Mouse (Mus musculus) forelimb bud, embryonic 11.5 days (tissue): ENCODE measurements around the gene Nebl.

Source experiments
- DNase-seq: peaks from one replicate; pipeline ENCODE4 v3.0.0-alpha.2; 2012; ENCODE audit warnings: low read depth, low spot score

The Nebl gene

DNA sequence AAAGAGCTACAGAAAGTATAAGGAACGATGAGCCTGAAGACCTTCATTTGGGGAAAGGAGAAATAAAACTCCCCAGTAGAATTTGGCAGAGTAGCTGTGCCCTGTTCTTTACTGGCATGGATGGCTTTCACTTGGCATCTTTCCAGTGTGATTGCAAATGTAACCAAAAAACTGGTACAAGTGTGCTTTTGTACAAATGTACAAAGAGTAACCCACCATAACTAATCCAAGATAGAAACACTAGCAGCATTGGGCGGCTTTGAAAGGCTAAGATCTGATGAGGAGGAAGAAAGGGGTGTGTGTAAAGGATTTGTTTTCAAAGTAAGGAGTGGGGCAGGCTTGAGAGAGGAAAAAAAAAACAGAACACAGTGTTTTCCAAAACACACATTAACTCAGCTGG, 21.2 kb downstream of the Nebl start:
- DNase-seq = no peak

DNA sequence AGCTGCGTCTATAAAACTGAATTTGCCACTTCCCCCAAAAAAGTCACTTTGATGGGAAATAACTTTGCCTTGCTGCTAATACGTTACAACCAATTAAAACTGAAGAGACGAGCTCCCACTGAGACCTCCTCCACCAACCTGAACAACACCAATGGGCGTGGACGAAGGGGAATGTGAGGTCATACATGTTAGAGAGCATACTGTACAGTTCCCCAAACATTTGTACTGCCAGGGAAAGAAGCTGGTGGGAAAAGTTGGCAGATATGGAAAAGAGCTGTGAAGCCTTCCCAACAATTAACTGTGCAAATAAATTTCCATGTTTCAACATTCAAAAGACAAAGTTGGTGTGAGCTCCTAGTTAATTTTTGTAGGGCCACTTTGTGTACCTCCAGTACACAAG, 25.3 kb downstream of the Nebl start:
- no peak for DNase-seq

DNA sequence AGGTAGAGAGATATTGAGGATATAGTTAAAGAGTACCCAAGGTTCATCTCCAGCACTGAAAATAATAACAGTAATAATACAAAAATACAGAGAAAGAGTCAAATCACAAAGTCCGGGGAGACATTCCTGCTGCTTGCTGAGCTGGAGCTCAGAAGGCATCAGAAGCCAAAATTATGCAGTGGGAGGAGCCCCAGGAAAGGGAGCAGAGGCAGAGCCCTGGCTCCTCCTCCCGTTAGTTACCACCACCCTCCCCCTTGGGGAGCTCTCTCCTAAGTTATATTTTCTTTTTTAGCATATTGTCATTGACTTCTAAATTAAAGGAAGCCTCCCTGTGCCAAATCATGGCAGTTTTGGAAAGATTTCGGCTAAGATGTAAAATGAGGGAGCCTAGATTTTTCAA, 25.8 kb downstream of the Nebl start:
- no peak for DNase-seq

DNA sequence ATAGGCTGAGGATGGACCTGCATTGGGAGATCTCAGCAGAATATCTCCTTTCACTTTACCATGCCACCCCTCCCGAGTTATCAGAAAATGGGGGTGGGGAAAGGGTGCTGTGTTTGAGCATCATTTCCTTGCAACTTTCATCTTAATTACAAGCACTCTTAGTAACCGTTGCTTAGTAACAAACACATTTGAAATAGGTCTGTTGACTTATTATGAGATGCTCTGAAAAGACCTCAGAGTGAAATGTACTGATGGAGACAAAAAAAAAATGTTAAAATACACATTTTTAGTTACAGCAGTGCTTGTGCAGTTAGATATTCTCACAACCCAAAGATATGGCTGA, 28.1 kb downstream of the Nebl start:
- no peak for DNase-seq

DNA sequence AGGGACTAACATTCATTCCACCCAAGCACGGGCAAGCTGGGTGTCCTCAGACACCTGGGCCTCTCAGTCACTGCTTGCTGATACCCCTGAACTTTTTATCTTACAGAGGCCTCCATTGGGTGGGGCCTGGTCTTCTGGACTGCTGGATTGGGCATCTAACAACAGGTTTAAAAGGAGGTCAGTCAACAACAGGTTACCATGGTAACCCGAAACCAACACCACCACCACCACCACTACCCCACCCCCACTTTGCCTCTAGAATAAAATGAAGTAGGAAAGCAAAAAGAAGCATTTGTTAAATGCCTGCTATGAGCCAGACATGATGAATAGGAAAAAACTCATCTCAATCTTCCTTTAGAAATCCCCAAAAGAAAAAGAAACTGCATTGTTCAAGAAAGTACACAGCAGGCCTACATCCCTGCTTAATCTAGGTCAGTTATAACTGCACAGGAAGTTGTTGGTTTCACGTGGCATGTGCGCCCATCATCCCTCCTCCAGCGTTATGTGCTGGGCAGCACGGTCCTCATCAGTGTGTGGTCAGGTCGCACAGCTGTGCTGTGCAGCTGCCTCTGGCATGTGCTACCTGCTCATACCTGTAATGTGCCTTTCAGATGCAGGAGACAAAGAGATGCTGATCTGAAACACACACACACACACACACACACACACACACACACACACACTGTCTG, 28.6 kb downstream of the Nebl start:
- peak; percentile 42 for DNase-seq

DNA sequence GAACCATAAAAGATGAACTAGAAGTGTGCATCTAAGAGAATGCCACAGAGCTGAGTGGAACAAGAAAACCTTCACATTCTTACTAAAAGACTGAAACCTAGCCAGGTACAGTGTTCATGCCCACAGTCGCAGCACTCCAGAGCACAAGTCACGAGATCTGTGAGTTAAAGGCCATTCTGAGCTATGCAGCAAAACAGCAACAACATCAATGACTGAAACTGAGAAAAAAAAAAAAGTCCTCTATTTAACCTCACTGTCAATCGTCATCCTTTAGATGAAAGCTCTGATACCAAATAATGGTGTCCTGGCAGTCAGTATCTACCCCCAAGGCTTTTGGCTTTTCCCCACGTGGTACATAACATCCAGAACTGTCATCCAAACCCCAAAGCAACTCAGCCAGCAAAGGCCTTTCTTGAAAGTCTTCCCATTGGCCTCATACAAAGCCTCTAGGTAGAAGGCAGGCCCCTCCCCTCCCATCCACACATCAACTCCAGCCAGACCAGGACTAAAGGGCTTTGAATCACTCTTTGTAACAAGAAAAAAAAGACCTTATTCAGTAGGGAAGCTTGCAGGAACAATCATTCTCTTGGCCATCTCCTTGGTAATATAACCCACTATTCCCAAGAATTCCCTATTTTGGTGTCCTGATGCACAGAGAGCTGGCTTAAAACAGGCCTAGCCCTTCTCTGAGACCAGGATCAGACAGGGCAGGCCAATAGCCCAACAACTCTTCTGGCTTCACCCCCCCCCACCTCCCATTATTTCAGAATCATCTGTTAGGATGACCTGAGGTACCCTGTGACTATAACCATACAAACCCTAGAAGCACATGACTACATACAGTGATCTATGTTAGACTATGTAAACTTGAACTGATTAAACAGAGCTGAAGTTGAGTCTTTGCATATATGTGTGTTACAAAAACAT, 32.8 kb downstream of the Nebl start:
- no peak for DNase-seq

DNA sequence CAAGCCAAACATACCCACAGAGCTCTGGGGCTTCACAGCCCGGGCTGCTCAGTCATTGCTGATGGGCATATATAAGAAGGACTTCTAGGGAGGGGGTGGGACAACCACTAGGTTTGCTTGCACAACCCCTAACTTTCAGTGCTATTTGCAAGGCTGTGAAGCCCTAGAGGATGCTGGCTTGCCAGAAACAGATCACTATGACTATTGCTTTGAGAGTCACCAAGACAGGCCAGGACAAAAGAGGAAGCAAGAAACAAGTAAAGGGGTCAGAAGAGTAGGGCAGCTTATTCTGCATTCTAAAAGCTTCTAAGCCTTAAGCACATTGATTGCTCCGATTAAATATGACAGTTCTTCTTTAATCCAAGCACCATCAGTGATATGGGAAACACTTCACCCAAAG, 38.3 kb downstream of the Nebl start:
- DNase-seq = no peak

DNA sequence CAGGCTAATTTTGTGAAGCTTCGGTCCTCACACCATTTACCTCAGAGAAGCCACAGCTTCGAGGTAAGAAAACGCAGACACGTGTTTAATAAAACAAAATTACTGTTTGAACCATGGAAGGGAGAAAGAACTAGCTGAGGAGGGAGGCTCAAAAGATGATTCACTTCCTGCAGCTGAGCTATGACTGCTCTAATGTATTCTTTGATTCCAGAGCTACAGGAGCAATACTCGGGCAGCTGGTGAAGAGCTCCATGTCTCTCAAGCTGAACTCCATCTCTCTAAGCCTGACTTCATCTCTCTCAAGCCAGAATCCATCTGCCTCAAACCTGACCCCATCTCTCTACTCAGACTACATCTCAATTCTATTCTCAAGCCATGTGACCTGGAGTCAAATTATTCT, 41.0 kb downstream of the Nebl start:
- DNase-seq = no peak

DNA sequence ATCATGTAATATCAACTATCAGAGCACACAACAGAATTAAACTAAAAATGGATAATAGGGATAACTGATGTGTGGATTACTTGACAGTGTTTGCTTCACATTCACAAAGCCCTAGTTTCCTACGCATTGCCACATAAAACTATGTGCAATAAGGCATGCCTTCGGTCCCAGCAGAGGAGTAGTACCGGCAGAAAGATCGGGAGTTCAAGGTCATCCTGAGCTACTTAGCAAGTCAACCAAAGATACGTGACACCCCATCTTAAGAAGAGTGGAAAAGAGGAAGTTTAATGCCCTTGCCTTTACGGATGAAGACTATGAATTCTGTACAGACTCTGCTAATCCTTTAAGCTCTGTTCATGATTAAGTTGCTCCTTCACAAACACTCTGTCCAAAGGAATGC, 44.1 kb downstream of the Nebl start:
- DNase-seq = no peak

DNA sequence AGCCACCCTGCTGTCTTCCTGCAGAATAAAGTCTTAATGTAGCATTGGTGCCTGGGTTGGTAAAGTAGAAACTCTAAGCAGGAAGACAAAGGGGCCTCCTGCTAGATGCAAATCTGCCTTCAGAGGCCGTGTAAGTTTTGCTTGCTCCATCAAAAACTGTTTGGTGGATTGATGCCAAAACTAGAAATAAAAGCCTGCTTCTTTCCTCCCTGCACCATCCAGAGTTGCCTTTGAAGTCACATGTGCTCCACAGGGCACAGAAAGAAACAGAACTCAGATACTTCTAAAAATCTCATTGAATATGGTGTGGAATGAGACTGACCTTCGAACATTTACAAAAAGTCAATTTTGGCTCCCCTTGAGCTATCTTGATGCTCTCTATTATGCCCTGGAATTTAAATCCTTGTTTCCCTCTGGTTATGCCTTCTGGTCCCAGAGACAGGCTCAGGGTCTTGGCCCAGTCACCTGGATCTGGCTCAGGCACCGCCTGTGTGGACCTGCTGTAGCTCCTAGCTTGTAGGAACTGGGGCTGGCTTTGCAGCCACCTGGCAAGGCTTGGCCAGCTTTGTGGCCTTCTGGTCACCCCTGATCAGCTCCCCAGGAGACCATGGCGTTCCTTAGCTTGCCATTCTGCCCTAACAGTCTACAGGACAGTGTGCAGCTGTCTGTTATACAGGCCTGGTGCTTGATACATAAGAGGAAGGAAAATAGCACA, 47.8 kb downstream of the Nebl start:
- no peak for DNase-seq

DNA sequence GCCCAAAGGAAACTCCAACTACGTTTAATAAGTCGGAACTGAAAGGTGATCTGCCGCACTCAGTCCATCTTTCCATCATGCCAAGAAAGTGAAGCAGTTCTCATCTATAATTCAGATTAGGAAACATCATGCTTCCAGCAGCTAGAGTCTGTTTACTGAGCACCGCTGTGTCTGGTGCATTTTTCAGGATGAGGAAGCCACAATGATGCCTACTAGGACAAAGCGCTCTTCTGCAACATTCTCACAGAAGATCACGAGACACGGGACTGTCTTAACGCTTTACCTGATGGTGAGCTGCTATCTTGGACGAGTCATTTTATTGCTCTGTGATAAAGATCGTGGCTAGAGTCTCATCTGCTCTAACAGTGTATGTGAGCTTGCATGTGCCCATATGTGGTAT, 59.1 kb downstream of the Nebl start:
- DNase-seq = no peak

DNA sequence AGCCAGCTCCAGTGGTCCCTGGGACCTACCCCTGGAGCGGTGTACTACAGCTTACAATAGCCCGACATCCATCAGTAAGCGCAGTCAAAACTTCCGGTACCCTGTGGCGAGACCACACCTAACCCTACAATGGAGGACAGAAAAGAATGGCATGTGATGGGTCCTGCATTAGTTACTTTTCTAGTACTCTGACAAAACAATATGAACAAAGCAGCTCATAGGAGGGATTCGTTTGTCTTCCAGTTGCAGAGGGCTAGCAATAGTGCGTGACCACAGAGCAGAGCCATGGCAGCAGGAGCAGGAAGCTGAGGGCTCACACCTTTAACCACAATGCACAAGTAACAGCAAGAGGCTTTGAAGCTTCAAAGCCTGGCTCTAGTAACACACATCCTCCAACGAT, 59.7 kb downstream of the Nebl start:
- DNase-seq = no peak

DNA sequence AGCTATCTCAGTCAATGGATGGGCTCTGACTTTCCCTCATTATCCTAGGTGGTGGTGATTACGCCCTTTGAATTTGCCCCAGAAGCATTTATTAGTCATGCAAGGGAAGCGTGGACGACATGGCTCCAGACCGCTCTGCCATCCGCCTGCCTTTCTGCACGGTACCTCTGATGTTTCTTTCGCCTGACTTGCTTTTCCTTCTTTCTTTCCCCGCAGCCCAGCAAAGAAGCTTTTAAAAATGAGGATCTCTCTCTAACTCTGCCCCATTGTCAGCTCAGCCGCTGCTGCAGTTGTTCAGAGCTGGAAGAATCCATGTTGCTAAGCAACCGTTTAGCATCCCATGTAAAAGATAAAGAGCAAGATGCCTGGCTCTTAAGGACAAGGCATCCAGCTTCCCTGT, 61.3 kb downstream of the Nebl start:
- no peak for DNase-seq

DNA sequence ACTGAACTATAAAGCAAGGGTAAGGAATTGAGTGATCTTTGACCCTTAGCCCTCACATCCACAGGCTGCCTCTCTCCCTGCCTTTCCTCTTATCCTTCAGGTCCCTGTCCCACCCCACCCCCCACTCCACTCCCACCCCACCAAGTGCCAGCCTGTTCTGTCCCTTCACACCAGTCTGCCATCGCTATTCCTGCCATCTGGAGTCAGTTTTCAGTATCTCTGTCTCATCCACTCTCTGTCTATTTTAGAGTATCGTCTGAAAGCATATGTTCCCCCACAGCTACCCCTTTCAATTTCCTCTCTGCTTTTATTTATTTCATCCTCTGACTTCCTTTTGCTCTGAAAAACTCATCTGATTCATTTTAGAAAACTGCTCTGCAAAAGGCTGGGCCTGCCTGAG, 62.3 kb downstream of the Nebl start:
- DNase-seq = no peak

DNA sequence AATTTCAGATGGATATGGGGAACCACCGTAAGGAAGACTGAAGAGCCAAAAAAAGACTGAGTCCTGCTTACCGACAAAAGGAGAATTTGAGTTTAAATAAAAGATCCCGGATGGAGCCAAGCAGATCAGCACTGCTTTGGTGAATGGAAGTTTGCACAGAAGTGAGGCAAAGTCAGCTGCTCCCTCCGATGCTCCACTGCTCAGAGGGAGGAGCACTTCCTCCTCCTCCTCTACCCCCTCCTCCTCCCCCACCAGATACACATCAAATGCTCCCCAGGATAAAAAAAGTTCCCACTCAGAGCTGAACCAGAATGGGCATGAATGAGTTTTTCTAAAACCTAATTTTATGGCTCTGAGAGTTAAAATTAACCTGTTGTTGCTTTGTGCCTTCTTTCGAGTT, 73.1 kb downstream of the Nebl start:
- DNase-seq = no peak

DNA sequence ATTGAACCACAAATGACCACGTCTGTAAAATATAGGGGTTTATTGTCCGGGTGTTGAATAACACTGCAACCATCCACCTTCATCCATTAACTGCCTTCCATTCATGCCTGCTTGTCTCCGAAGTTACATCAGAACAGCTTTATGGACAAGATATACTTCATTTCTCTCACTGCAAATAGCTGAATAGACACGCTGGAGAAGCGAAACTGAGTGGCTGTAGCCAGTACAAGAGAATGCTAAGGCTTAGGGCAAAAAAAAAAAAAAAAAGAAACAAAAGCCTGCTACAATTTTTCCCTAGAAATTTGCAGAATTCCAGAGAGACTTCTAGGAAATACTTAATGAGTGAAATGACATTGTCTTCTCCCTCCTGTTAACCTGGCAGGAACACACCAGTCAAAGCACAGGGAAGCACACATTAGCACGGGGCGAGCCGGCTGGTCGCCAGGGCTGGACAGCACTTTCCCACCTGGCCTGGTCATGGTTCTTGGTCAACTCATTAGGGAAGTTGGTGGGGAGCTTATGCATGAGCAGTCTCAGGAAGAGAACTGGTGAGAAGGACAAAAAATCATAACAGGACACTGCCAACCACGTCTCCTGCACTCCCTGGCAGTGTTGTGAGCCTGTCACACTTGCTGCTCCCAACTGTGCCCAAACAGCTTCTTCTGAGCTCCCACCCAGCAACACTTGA, 81.0 kb downstream of the Nebl start:
- no peak for DNase-seq

DNA sequence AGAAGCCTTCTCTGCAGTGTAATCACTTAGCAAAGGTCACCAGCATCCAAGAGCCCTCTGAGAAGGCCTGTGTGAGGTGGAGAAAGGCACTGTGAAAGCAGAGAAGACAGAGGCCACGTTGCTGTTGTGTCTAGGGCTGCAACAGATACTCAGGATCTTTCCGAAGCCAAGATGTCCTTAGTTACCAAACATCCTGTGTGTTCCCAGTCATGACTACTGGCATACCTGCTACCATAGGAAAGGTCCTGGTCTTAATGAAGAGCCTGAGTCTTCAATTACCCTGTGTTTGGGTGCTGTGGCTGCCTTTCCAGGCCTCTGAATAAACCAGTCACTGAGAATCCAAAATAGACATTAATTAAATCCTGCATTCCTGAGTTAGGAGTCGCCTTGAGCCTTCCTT, 81.5 kb downstream of the Nebl start:
- no peak for DNase-seq

DNA sequence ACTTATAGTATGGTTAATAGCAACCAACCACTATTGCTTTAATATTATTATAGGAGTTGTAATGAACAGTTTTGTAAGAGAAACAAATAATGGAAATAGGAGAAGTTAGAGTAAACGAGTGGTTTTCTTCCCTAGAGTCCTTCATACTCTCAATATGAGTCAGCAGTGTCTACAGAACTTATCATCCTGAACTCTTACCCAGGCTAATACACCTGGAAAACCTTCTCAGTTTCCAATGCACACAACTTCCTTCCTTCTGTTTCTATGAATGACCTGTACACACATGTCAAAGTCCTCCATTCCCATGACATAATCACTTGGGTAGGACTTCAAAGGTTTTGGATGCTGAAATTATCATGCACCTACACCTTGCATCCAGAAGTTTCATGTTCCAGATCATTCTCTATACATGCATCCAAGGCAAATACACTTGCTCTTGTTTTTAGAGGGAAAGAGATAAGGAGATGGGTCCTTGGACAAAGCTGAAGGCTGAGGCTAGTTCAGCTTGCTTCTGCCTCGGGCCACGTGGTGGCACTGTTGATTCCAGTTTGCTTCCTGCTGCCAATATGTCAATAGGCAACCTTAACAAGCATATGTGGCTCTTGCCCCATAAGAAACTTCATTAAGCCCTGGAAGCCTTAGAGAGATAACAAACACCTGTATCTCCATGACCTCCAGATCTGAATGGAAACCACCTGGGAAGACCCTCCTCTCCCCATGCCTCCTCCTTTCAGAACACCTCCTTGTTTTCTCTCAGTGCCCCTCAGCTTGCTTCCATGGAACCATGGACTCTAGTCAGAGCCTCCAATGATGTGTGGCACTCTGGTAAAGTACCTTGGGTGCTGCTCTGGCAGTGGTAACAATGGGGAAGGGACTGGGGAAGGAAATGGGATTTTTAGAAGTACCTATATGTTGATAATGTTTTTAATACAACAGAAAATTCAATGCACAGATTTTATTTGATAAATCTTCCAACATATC, 86.7 kb downstream of the Nebl start:
- peak; percentile 35 for DNase-seq

DNA sequence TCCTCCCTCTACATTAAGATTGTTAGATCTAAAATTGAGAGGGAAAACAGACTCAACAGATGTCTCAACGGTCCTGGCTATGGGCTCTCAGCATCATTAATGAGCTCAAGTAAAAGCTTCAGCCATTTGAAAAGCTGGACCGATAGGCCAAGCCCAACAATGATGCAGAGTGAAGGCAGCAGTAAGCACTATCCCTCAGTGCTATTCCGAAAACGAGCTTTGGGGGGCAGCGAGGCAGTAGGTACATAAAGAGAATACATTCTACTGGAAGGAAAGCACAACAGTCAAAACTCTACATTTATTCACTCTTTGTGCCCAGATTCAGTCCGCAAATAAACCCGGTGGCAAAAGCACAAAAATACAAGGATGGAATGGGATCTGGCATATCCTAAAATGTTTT, 87.4 kb downstream of the Nebl start:
- no peak for DNase-seq

DNA sequence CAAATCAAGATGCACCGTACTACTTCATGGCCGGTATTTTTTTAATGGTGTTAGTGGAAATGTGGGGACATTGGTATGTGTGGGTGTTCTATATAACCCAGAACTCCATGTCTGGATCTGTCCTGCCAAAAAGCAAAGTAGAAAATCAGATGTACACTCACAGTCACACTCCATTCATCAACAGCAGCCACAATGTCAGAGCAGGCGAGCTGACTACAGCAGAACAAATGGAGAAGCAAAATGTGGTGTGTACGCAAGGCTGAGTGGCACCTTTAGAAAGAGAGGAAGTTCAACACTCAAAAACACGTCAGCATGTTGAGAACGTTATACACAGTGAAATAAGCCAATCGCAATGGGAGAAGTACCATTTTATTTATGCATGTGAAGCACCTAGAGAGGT, 88.5 kb downstream of the Nebl start:
- DNase-seq = no peak

DNA sequence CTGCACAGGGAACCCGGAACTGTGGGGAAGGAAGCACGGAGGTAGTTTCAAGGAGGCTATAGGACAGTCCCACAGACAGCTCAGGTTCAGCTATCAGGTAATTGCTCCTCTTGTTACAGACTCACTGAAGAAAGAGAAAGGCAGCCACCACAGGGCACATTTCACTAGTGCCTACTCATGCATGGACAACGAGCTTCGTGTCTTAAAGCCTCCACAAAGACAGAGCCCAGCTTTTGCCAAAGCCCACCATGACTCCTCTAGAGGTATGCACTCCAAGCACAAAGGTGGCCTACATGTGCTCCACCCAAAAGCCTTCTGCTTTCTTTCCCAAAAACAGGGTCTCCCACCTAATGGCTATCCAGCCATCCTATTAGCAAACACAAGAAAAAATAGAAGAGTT, 90.4 kb downstream of the Nebl start:
- DNase-seq = no peak
